Mouse (Mus musculus): ENCODE results near the gene Tpbgl.

The Tpbgl gene

GRCm38 (mm10) chr7:99642078-99642477, 15.2 kb upstream of the Tpbgl start:
- no peak for DNase-seq (ENCODE audit: extremely low spot score)

- DNase-seq (ENCODE audit: extremely low spot score): no peak
Measured at GRCm38 (mm10) chr7:99641245-99641644, 14.3 kb upstream of the Tpbgl start.

GRCm38 (mm10) chr7:99633966-99634665, 7.2 kb upstream of the Tpbgl start:
- DNase-seq (ENCODE audit: extremely low spot score): no peak

GRCm38 (mm10) chr7:99632286-99632685, 5.4 kb upstream of the Tpbgl start:
- DNase-seq (ENCODE audit: extremely low spot score): peak; percentile 33

- DNase-seq (ENCODE audit: extremely low spot score): no peak
Measured at GRCm38 (mm10) chr7:99627366-99627765, 463 bp upstream of the Tpbgl start.

- DNase-seq (ENCODE audit: extremely low spot score): peak; percentile 86
Measured at GRCm38 (mm10) chr7:99625722-99626375, 1.1 kb downstream of the Tpbgl start.

GRCm38 (mm10) chr7:99618860-99619259, 8.0 kb downstream of the Tpbgl start:
- no peak for DNase-seq (ENCODE audit: extremely low spot score)

- no peak for DNase-seq (ENCODE audit: extremely low spot score)
Measured at GRCm38 (mm10) chr7:99618264-99618663, 8.6 kb downstream of the Tpbgl start.

- no peak for DNase-seq (ENCODE audit: extremely low spot score)
Measured at GRCm38 (mm10) chr7:99607632-99608031, 19.3 kb downstream of the Tpbgl start.

- DNase-seq (ENCODE audit: extremely low spot score): no peak
Measured at GRCm38 (mm10) chr7:99606766-99607165, 20.1 kb downstream of the Tpbgl start.

- DNase-seq (ENCODE audit: extremely low spot score): no peak
Measured at GRCm38 (mm10) chr7:99606303-99606702, 20.6 kb downstream of the Tpbgl start.

GRCm38 (mm10) chr7:99605058-99605457, 21.8 kb downstream of the Tpbgl start:
- no peak for DNase-seq (ENCODE audit: extremely low spot score)

GRCm38 (mm10) chr7:99603875-99604662, 22.8 kb downstream of the Tpbgl start:
- DNase-seq (ENCODE audit: extremely low spot score): no peak

GRCm38 (mm10) chr7:99598722-99599121, 28.2 kb downstream of the Tpbgl start:
- no peak for DNase-seq (ENCODE audit: extremely low spot score)

GRCm38 (mm10) chr7:99593868-99594803, 32.8 kb downstream of the Tpbgl start:
- no peak for DNase-seq (ENCODE audit: extremely low spot score)

- no peak for DNase-seq (ENCODE audit: extremely low spot score)
Measured at GRCm38 (mm10) chr7:99592669-99593068, 34.2 kb downstream of the Tpbgl start.

GRCm38 (mm10) chr7:99590646-99591045, 36.3 kb downstream of the Tpbgl start:
- no peak for DNase-seq (ENCODE audit: extremely low spot score)

GRCm38 (mm10) chr7:99590064-99590463, 36.8 kb downstream of the Tpbgl start:
- peak; percentile 61 for DNase-seq (ENCODE audit: extremely low spot score)

GRCm38 (mm10) chr7:99585976-99586375, 40.9 kb downstream of the Tpbgl start:
- DNase-seq (ENCODE audit: extremely low spot score): no peak

GRCm38 (mm10) chr7:99583625-99584024, 43.3 kb downstream of the Tpbgl start:
- DNase-seq (ENCODE audit: extremely low spot score): no peak

- DNase-seq (ENCODE audit: extremely low spot score): no peak
Measured at GRCm38 (mm10) chr7:99582867-99583266, 44.0 kb downstream of the Tpbgl start.

GRCm38 (mm10) chr7:99582306-99582705, 44.6 kb downstream of the Tpbgl start:
- DNase-seq (ENCODE audit: extremely low spot score): no peak
